Mouse (Mus musculus) liver, embryonic 16.5 days (tissue): Measurements from ENCODE around the gene Olfr267. TPM values are rescaled to one million over a fixed set of nuclear protein-coding genes. Genes with fewer than 3 reads are reported as not detected.

Experiments
- polyA plus RNA-seq: library from polyadenylated mRNA; unstranded; fragments of >200 nt; fragmentation: Nextera tagmentation; extraction: Ambion mirVana; gene quantifications from 2 replicates; pipeline ENCODE4 v1.2.1, GENCODE M21; 2015

Gene Olfr267
- polyA plus RNA-seq, 1 experiment from 2014 or later, result not detected

Other genes with a start within 250 kb of the Olfr267 start
- 2.7 and 3.6 TPM in 2 replicates for gene Lpar1, start 233.8 kb downstream of the Olfr267 start, polyA plus RNA-seq
- 12.7 and 14.0 TPM in 2 replicates for gene Ecpas, start 125.0 kb upstream of the Olfr267 start, polyA plus RNA-seq
- gene Zkscan16, start 155.9 kb upstream of the Olfr267 start, polyA plus RNA-seq, result 0.04 and 0.05 TPM in 2 replicates
- 12.2 and 13.3 TPM in 2 replicates for gene Ptgr1, start 199.4 kb upstream of the Olfr267 start, polyA plus RNA-seq
- gene Dnajc25, start 207.3 kb upstream of the Olfr267 start, polyA plus RNA-seq, result 3.9 and 5.5 TPM in 2 replicates
- gene Gm20503, start 215.5 kb upstream of the Olfr267 start, polyA plus RNA-seq, result 4.2 and 6.3 TPM in 2 replicates
- 12.5 and 19.0 TPM in 2 replicates for gene Gng10, start 247.4 kb upstream of the Olfr267 start, polyA plus RNA-seq